Mouse (Mus musculus) neutrophil, adult 65 days (primary cell): ENCODE results near the gene Cela1. TPM values are rescaled to one million over a fixed set of nuclear protein-coding genes. Genes with fewer than 3 reads are reported as not detected.

ENCODE experiments used
- total RNA-seq: library from RNA; stranded (reverse); gene quantifications from 2 replicates; pipeline ENCODE4 v1.2.4, GENCODE M21; 2023

The Cela1 gene
- total RNA-seq, result not detected in 2 replicates

DNA sequence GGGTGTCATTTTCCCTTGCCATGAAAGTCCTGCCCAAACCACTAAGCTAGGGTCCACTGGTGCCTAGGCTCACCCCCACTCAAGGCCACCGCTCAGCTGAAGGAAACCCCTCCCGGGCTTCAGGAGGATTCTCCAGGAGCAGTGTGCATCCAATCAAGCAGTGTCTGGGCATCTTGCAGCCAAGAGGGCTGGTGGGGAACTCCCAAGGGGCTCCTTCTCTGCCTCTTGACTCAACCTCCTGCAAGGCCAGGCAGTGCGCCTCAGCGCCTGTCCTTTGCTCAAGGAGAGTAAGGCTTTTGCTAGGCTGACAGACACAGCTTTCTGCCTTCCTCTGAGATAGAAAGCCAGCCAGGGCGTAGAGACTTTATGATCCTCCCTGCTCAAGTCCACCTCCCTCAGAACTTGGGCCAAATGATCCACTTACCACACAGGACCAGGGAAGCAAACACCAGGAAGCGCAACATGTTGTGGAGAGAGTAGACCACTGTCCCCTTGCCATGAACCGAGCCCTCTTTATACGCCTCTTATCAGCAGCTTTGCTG lies at the start of gene Cela1:
TSS of gene Cela1 (minus strand) at position 492 of the 542 bp plus-strand sequence.

DNA sequence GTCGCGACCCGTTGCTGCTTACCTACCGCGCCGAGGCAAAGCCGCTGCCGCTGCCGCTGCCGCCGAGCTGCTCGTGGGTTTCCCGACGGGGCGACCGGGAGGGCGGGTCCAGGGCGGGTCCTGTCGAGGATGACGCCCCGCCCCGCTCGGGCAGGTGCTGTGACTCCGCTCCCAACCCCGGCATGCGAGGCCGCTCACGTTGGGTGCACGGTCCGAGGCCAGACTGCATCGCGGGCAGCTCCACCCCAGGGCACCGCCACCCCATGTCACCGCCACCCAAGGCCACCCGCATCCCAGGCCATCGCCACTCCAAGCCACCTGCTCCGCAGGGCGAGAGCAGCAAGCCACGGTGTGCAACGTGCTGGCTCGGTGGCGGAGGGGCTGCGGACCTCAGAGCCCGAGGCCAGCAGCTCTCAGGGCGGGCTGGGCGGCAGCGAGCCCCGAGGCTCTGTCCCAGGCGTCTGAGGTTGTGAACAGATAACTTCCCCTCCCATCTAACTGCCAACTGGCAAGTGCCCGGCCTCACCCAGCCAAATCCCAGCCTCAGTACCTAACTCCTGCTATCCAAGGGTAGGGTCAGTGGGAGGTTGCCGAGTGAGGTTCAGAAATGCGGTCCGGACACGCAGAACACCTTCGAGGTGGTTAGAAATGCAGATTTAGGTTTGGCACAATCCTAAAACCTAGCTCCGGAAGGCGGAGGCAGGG lies 41.7 kb upstream of the Cela1 start, which contains the start of gene Galnt6:
TSS of gene Galnt6 (minus strand) at position 96 of the 705 bp plus-strand sequence.

DNA sequence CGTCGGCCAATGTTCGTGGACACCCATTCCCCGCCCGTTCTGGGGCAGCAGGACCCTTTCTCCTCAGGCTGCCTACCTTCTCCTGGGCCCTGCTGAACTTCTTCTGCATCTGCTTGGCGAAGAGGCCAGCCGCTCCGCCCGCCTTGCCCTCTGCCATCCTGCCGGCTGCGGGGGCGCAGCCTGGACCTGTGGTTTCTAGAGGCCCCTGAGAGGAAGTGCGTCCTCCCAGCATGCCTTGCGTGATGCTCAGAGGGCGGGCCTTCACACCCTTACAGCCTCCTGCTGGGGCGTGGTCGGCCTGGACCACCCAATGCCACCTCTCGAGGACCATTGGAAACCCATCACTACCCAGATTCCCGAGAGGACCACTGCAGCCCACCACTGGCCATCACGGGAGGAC lies 18.4 kb downstream of the Cela1 start, which contains the start of gene Bin2:
TSS of gene Bin2 (minus strand) at position 217 of the 400 bp plus-strand sequence.

DNA sequence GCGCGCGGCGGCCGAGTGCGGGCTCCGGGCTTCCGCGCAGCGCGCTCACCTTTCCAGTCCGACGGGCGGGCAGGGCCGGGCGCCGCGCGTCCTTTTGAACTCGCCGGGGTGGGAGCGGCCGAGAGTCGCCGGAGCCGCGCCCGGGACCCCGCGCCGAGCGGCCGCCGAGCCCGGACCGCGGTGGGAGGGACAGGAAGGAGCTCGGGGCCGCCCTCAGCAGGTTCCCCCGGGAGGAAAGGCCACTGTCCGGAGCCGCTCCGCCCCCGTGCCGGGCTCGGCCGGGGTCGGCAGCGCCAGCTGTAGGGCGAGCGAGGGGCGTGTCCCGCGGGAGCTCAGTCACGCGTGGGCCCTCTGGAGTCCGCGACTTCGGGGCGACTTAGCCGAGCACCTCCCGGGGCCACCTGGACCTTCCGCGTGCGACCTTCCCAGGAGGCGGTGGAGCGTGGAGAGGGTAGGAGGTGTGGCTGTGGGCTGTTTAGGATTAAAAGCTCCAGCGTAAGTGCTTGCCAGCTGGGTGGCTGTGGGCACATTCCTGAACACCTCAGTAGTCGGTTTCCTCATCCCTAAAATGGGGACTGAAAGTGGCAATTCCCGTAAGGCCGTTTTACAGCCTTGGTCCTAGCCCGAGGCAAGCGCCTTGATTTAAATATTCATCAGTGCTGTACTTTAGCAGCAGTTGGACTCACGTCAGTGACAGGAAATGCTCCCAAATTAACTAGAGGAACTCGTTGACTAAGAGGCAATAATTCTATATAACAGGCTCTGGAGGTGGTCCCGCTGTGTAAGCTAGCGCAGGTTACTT lies 50.8 kb downstream of the Cela1 start, which contains the start of gene Smagp:
TSS of gene Smagp (minus strand) at position 241 of the 802 bp plus-strand sequence.

Other genes with a start within 250 kb of the Cela1 start
- 8.0 and 11.0 TPM in 2 replicates for gene Letmd1, start 218.9 kb downstream of the Cela1 start, total RNA-seq
- 0.79 and 1.2 TPM in 2 replicates for gene Csrnp2, start 192.4 kb downstream of the Cela1 start, total RNA-seq
- 1.4 and 2.0 TPM in 2 replicates for gene Tfcp2, start 135.9 kb downstream of the Cela1 start, total RNA-seq
- gene Pou6f1, start 87.9 kb downstream of the Cela1 start, total RNA-seq, result 0.76 and 1.1 TPM in 2 replicates
- 477 and 549 TPM in 2 replicates for gene Dazap2, start 72.6 kb downstream of the Cela1 start, total RNA-seq
- 1.5 TPM in 2 replicates for gene Smagp, start 51.0 kb downstream of the Cela1 start, total RNA-seq
- gene Bin2, start 18.4 kb downstream of the Cela1 start, total RNA-seq, result 217 and 248 TPM in 2 replicates
- 8.6 and 15.0 TPM in 2 replicates for gene Galnt6, start 41.5 kb upstream of the Cela1 start, total RNA-seq
- gene Slc4a8, start 73.8 kb upstream of the Cela1 start, total RNA-seq, result 0.14 and 1.1 TPM in 2 replicates
- not detected in 2 replicates for gene Scn8a, start 181.9 kb upstream of the Cela1 start, total RNA-seq